23 mouse cellular contexts compared by ENCODE assay signal in genomic region chr9:16024706-16025105, GRCm38 (mm10).
A peak's percentile ranks its signal among the peaks of the same experiment; 100 is the strongest.
DNase-seq lines count a peak whose midpoint lies in the region; ATAC-seq and TF ChIP-seq lines count a peak whose summit lies in the region.
"Had no signal": no experiment of that assay in that cellular context is flagged by ENCODE, and none has a peak within 500 bp of the region (broad histone marks: within the 10 kb centered on the region; RNA-seq: fewer than 3 reads in every experiment).

No protein-coding gene starts in this region.

- H3K27me3 ChIP-seq in forebrain, embryonic 13.5 days: no peaks in the 10 kb centered on the region
- no peaks in the 10 kb centered on the region for H3K27me3 ChIP-seq in forebrain, embryonic 11.5 days (ENCODE audit: control insufficient read depth, insufficient read depth, low read length)
- H3K27me3 ChIP-seq: CH12.LX; embryonic facial prominence, embryonic 15.5 days; intestine, embryonic 15.5 days had no signal

- no peaks in the 10 kb centered on the region for H3K36me3 ChIP-seq in forebrain, embryonic 13.5 days (ENCODE audit: poor library complexity, severe bottlenecking)
- H3K36me3 ChIP-seq in forebrain, embryonic 11.5 days (ENCODE audit: control insufficient read depth, insufficient read depth, low read length): no peaks in the 10 kb centered on the region
- H3K36me3 ChIP-seq: embryonic facial prominence, embryonic 15.5 days; heart, embryonic 10.5 days; intestine, embryonic 15.5 days had no signal

- no peak overlapping the region for H3K27ac ChIP-seq in forebrain, embryonic 13.5 days
- H3K27ac ChIP-seq in forebrain, embryonic 11.5 days (ENCODE audit: low read depth, low read length): no peak overlapping the region
- H3K27ac ChIP-seq: embryonic facial prominence, embryonic 15.5 days; heart, embryonic 10.5 days; hindbrain, embryonic 14.5 days; intestine, embryonic 15.5 days had no signal

- ATAC-seq in forebrain, embryonic 13.5 days: peak; percentile 71; the same call in 1 of the 2 replicates
- ATAC-seq in forebrain, embryonic 11.5 days (replicated peaks; ENCODE audit: low FRiP score): no peak
- ATAC-seq: activated CD4-positive, CD25-positive, alpha-beta regulatory T cell, adult 4 months; intestine, embryonic 15.5 days; Patski had no signal

- no peak for DNase-seq in forebrain, embryonic 11.5 days (ENCODE audit: low spot score)
- peak; percentile 9 for DNase-seq in layer of hippocampus, adult 9-11 months
- no peak for DNase-seq in layer of hippocampus, adult 11-12 months (ENCODE audit: low spot score)
- DNase-seq in brain, embryonic 14.5 days (ENCODE audit: low read depth): peak; percentile 66
- DNase-seq in adrenal gland, postnatal 36 days: no peak
- DNase-seq: adrenal gland, postnatal 14 days; cerebellum, adult 11 months; cerebellum, adult 8-10 months; embryo, embryonic 11 days; gastrocnemius, postnatal 10 days; heart, adult 18-20 months; heart, postnatal 10 days; heart, postnatal 4 days; kidney, adult 18-20 months had no signal

- H3K4me3 ChIP-seq in forebrain, embryonic 13.5 days: no peak overlapping the region
- H3K4me3 ChIP-seq in forebrain, embryonic 11.5 days (ENCODE audit: low read depth, low read length): no peak overlapping the region
- H3K4me3 ChIP-seq: embryonic facial prominence, embryonic 15.5 days; erythroblast, embryonic 14.5 days; heart, embryonic 10.5 days; intestine, embryonic 15.5 days had no signal

- 86% methylated on average over 7 of the region's 7 CpGs for WGBS in forebrain, embryonic 13.5 days
- 93% methylated on average over 7 of the region's 7 CpGs for WGBS in forebrain, embryonic 11.5 days

- no peaks in the 10 kb centered on the region for H3K9me3 ChIP-seq in forebrain, embryonic 13.5 days (replicated peaks)
- no peaks in the 10 kb centered on the region for H3K9me3 ChIP-seq in forebrain, embryonic 11.5 days (ENCODE audit: control insufficient read depth, low read length)
- H3K9me3 ChIP-seq: embryonic facial prominence, embryonic 15.5 days; heart, embryonic 10.5 days; intestine, embryonic 15.5 days had no signal

- TF ChIP-seq POLR2A in brain, embryonic 14.5 days (IDR thresholded peaks at IDR 0.05; ENCODE audit: borderline replicate concordance, extremely low read depth, insufficient read depth, insufficient read length, poor library complexity, severe bottlenecking): no peak

- H3K9ac ChIP-seq in forebrain, embryonic 13.5 days: no peak overlapping the region
- H3K9ac ChIP-seq in forebrain, embryonic 11.5 days (ENCODE audit: low read length): no peak overlapping the region
- H3K9ac ChIP-seq: embryonic facial prominence, embryonic 15.5 days; hindbrain, embryonic 14.5 days; intestine, embryonic 15.5 days had no signal

- TF ChIP-seq CTCF in brain, embryonic 14.5 days (IDR thresholded peaks at IDR 0.05; ENCODE audit: borderline replicate concordance, extremely low read depth, insufficient read depth, insufficient read length): no peak

- no peak overlapping the region for H3K4me2 ChIP-seq in forebrain, embryonic 13.5 days
- no peak overlapping the region for H3K4me2 ChIP-seq in forebrain, embryonic 11.5 days (ENCODE audit: low read depth, low read length, severe bottlenecking)
- H3K4me2 ChIP-seq: embryonic facial prominence, embryonic 15.5 days; hindbrain, embryonic 14.5 days; intestine, embryonic 15.5 days had no signal

- peaks cover 19% of the 10 kb centered on the region; the same call in 1 of the 2 replicates for H3K4me1 ChIP-seq in forebrain, embryonic 13.5 days
- H3K4me1 ChIP-seq in forebrain, embryonic 11.5 days (replicated peaks; ENCODE audit: control insufficient read depth, insufficient read depth, low read length): 0 out of 2 replicates have a peak, but pooled peaks cover 2% of the 10 kb centered on the region
- H3K4me1 ChIP-seq: heart, embryonic 10.5 days had no signal

Comparison
In these comparisons a context has a peak if more than half of its experiments do, and no peak if none do; other contexts are left out.
1. DNase-seq: peak in layer of hippocampus, adult 9-11 months (single experiment) and brain, embryonic 14.5 days (single experiment); none in forebrain, embryonic 11.5 days (single experiment), layer of hippocampus, adult 11-12 months (single experiment) and adrenal gland, postnatal 36 days (0 of 2).